Mouse (Mus musculus) brain, embryonic 14.5 days (tissue): ENCODE measurements around the gene Slc48a1.

ENCODE experiments used
- CTCF ChIP-seq: fragments of 200-500 bp; IDR thresholded peaks from 2 replicates; pipeline ENCODE4 v1.5.1; 2012; ENCODE audit warnings: inconsistent platforms, mild to moderate bottlenecking, moderate library complexity, borderline replicate concordance; ENCODE audit not compliant: insufficient read depth, insufficient read length; ENCODE audit errors: extremely low read depth
- POLR2A ChIP-seq: fragments of 200-500 bp; IDR thresholded peaks from 2 replicates; pipeline ENCODE4 v1.6.1; 2012; ENCODE audit warnings: mild to moderate bottlenecking, inconsistent platforms, borderline replicate concordance; ENCODE audit not compliant: poor library complexity, insufficient read depth, insufficient read length, severe bottlenecking; ENCODE audit errors: extremely low read depth

DNA sequence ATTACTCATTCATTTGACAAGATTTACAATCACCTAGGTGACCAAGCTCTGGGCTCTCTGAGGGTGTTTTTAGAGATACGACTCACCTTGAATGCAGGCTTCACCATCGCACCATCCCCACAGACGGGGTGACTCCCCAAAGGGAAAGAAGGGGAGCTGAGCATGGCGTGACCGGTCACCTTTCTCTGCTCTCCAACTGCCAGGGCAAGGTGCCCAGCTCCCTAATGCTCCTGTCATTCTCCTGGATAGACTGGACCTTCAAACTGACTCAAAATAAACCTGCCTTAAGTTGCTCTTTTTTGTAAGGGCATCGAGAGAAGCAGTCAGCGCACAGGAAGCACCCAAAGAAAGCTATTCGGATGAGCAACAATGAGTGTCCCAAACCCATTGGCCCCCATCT lies 8.0 kb upstream of the Slc48a1 start:
- TF ChIP-seq CTCF: no peak
- TF ChIP-seq POLR2A: no peak
